Mouse (Mus musculus) lung, postnatal 25 days (tissue): ENCODE results near the gene Brd9.
"Not testable (repeated sequence)": the region's sequence is repeated elsewhere in the genome, so short reads cannot be mapped to it uniquely, and the experiment has no call there.

Source experiments
- DNase-seq: peaks from one replicate; pipeline ENCODE4 v3.0.0; 2022; ENCODE audit warnings: low spot score

Brd9 gene

GRCm38 (mm10) chr13:73990761-73991160 is 53.1 kb downstream of the Brd9 start:
- DNase-seq = no peak

GRCm38 (mm10) chr13:73991267-73991666 is 53.7 kb downstream of the Brd9 start:
- no peak for DNase-seq

- DNase-seq = no peak
Observed at GRCm38 (mm10) chr13:73996456-73996855, 58.8 kb downstream of the Brd9 start.

- no peak for DNase-seq
Observed at GRCm38 (mm10) chr13:74000519-74000918, 62.9 kb downstream of the Brd9 start.

- no peak for DNase-seq
Observed at GRCm38 (mm10) chr13:74000961-74001360, 63.4 kb downstream of the Brd9 start.

GRCm38 (mm10) chr13:74001492-74001891 is 63.9 kb downstream of the Brd9 start:
- no peak for DNase-seq

GRCm38 (mm10) chr13:74006881-74007280 is 69.3 kb downstream of the Brd9 start:
- DNase-seq = not testable (repeated sequence)

GRCm38 (mm10) chr13:74008216-74008615 is 70.6 kb downstream of the Brd9 start:
- DNase-seq = not testable (repeated sequence)

- DNase-seq = peak; percentile 96
Observed at GRCm38 (mm10) chr13:74008948-74009718, 71.5 kb downstream of the Brd9 start, which contains the start of gene Tppp. TSS of gene Tppp (plus strand) at chr13:74009407.

GRCm38 (mm10) chr13:74009791-74010614 is 72.4 kb downstream of the Brd9 start:
- DNase-seq = peak; percentile 81
